Mouse (Mus musculus): ENCODE results near the gene Samd15.
"Not testable (repeated sequence)": the region's sequence is repeated elsewhere in the genome, so short reads cannot be mapped to it uniquely, and the experiment has no call there.

Gene Samd15

GRCm38 (mm10) chr12:87199206-87199972 is at the start of gene Samd15:
Gene Samd15, plus strand, starts transcription at chr12:87199723.
- peaks cover 4% of the 10 kb centered on the region; the same call in 1 of the 2 replicates for H3K27me3 ChIP-seq (ENCODE audit: insufficient read depth, low read length)
- H3K4me1 ChIP-seq (replicated peaks; ENCODE audit: low read depth, low read length), result peaks cover 25% of the 10 kb centered on the region

GRCm38 (mm10) chr12:87154448-87154847 is 45.1 kb upstream of the Samd15 start:
- peaks cover 14% of the 10 kb centered on the region for H3K4me1 ChIP-seq (replicated peaks; ENCODE audit: low read depth, low read length)
- not testable (repeated sequence) for H3K4me3 ChIP-seq (replicated peaks; ENCODE audit: low read length); H3K27me3 ChIP-seq (ENCODE audit: insufficient read depth, low read length)
- H3K36me3 ChIP-seq (ENCODE audit: insufficient read depth, low read length), result peaks cover 11% of the 10 kb centered on the region
- peaks cover 65% of the 10 kb centered on the region for H3K9me3 ChIP-seq (ENCODE audit: low read length)

More at GRCm38 (mm10) chr12:87199206-87199972, at the start of gene Samd15:
- Histone ChIP-seq H3K4me3 (replicated peaks; ENCODE audit: low read length) (peak within 1 kb of the TSS; percentile 93), H3K36me3 (ENCODE audit: insufficient read depth, low read length) (no peaks in the 10 kb centered on the region), H3K9me3 (ENCODE audit: low read length) (no peaks in the 10 kb centered on the region)
- TF ChIP-seq POU5F1 (IDR thresholded peaks at IDR 0.05; ENCODE audit: borderline replicate concordance, low read length), result no peak
- TF ChIP-seq CTCF (conservative IDR thresholded peaks at IDR 0.05; ENCODE audit: low read length), result no peak
- TF ChIP-seq NANOG (IDR thresholded peaks at IDR 0.05; ENCODE audit: borderline replicate concordance, low read length), result no peak

GRCm38 (mm10) chr12:87157361-87157760 is 42.2 kb upstream of the Samd15 start:
- peaks cover 22% of the 10 kb centered on the region for H3K36me3 ChIP-seq (ENCODE audit: insufficient read depth, low read length)
- 0 out of 2 replicates have a peak overlapping the region, but pooled peaks have one; percentile 17 for H3K4me3 ChIP-seq (replicated peaks; ENCODE audit: low read length)
- H3K9me3 ChIP-seq (ENCODE audit: low read length), result peaks cover 36% of the 10 kb centered on the region
- no peaks in the 10 kb centered on the region for H3K27me3 ChIP-seq (ENCODE audit: insufficient read depth, low read length)
- no peak for TF ChIP-seq CTCF (conservative IDR thresholded peaks at IDR 0.05; ENCODE audit: low read length)
- no peak for TF ChIP-seq POU5F1 (IDR thresholded peaks at IDR 0.05; ENCODE audit: borderline replicate concordance, low read length)
- no peak for TF ChIP-seq NANOG (IDR thresholded peaks at IDR 0.05; ENCODE audit: borderline replicate concordance, low read length)
- peaks cover 14% of the 10 kb centered on the region for H3K4me1 ChIP-seq (replicated peaks; ENCODE audit: low read depth, low read length)

- TF ChIP-seq CTCF (conservative IDR thresholded peaks at IDR 0.05; ENCODE audit: low read length), result no peak
- no peak for TF ChIP-seq POU5F1 (IDR thresholded peaks at IDR 0.05; ENCODE audit: borderline replicate concordance, low read length)
- TF ChIP-seq NANOG (IDR thresholded peaks at IDR 0.05; ENCODE audit: borderline replicate concordance, low read length), result no peak
These were observed 41.4 kb upstream of the Samd15 start for GRCm38 (mm10) chr12:87158099-87158498.

GRCm38 (mm10) chr12:87160310-87160709 is 39.2 kb upstream of the Samd15 start:
- Histone ChIP-seq H3K27me3 (ENCODE audit: insufficient read depth, low read length) (no peaks in the 10 kb centered on the region), H3K4me1 (replicated peaks; ENCODE audit: low read depth, low read length) (peaks cover 14% of the 10 kb centered on the region), H3K4me3 (replicated peaks; ENCODE audit: low read length) (no peak overlapping the region), H3K9me3 (ENCODE audit: low read length) (peaks cover 6% of the 10 kb centered on the region), H3K36me3 (ENCODE audit: insufficient read depth, low read length) (peaks cover 44% of the 10 kb centered on the region)
- TF ChIP-seq NANOG (IDR thresholded peaks at IDR 0.05; ENCODE audit: borderline replicate concordance, low read length) (no peak), CTCF (conservative IDR thresholded peaks at IDR 0.05; ENCODE audit: low read length) (no peak), POU5F1 (IDR thresholded peaks at IDR 0.05; ENCODE audit: borderline replicate concordance, low read length) (no peak)

More at GRCm38 (mm10) chr12:87158099-87158498, 41.4 kb upstream of the Samd15 start:
- Histone ChIP-seq H3K36me3 (ENCODE audit: insufficient read depth, low read length) (peaks cover 30% of the 10 kb centered on the region), H3K9me3 (ENCODE audit: low read length) (peaks cover 28% of the 10 kb centered on the region), H3K27me3 (ENCODE audit: insufficient read depth, low read length) (no peaks in the 10 kb centered on the region), H3K4me1 (replicated peaks; ENCODE audit: low read depth, low read length) (peaks cover 14% of the 10 kb centered on the region), H3K4me3 (replicated peaks; ENCODE audit: low read length) (no peak overlapping the region)

- no peaks in the 10 kb centered on the region for H3K27me3 ChIP-seq (ENCODE audit: insufficient read depth, low read length)
- H3K9me3 ChIP-seq (ENCODE audit: low read length), result peaks cover 1% of the 10 kb centered on the region
- peaks cover 44% of the 10 kb centered on the region for H3K36me3 ChIP-seq (ENCODE audit: insufficient read depth, low read length)
- H3K4me1 ChIP-seq (replicated peaks; ENCODE audit: low read depth, low read length), result peaks cover 14% of the 10 kb centered on the region
- TF ChIP-seq NANOG (IDR thresholded peaks at IDR 0.05; ENCODE audit: borderline replicate concordance, low read length) (no peak), CTCF (conservative IDR thresholded peaks at IDR 0.05; ENCODE audit: low read length) (no peak), POU5F1 (IDR thresholded peaks at IDR 0.05; ENCODE audit: borderline replicate concordance, low read length) (no peak)
- H3K4me3 ChIP-seq (replicated peaks; ENCODE audit: low read length), result no peak overlapping the region
These were observed 38.7 kb upstream of the Samd15 start for GRCm38 (mm10) chr12:87160815-87161214.

GRCm38 (mm10) chr12:87175194-87175946 is 24.2 kb upstream of the Samd15 start:
- no peak for TF ChIP-seq NANOG (IDR thresholded peaks at IDR 0.05; ENCODE audit: borderline replicate concordance, low read length)
- no peak for TF ChIP-seq CTCF (conservative IDR thresholded peaks at IDR 0.05; ENCODE audit: low read length)
- no peak for TF ChIP-seq POU5F1 (IDR thresholded peaks at IDR 0.05; ENCODE audit: borderline replicate concordance, low read length)
- Histone ChIP-seq H3K27me3 (ENCODE audit: insufficient read depth, low read length) (no peaks in the 10 kb centered on the region), H3K9me3 (ENCODE audit: low read length) (no peaks in the 10 kb centered on the region), H3K4me3 (replicated peaks; ENCODE audit: low read length) (no peak overlapping the region), H3K4me1 (replicated peaks; ENCODE audit: low read depth, low read length) (peaks cover 3% of the 10 kb centered on the region; the same call in 1 of the 2 replicates), H3K36me3 (ENCODE audit: insufficient read depth, low read length) (peaks cover 82% of the 10 kb centered on the region)

GRCm38 (mm10) chr12:87177631-87178030 is 21.9 kb upstream of the Samd15 start:
- peaks cover 3% of the 10 kb centered on the region; the same call in 1 of the 2 replicates for H3K4me1 ChIP-seq (replicated peaks; ENCODE audit: low read depth, low read length)
- TF ChIP-seq NANOG (IDR thresholded peaks at IDR 0.05; ENCODE audit: borderline replicate concordance, low read length), result no peak
- no peak for TF ChIP-seq POU5F1 (IDR thresholded peaks at IDR 0.05; ENCODE audit: borderline replicate concordance, low read length)
- no peak for TF ChIP-seq CTCF (conservative IDR thresholded peaks at IDR 0.05; ENCODE audit: low read length)
- peaks cover 65% of the 10 kb centered on the region for H3K36me3 ChIP-seq (ENCODE audit: insufficient read depth, low read length)
- no peak overlapping the region for H3K4me3 ChIP-seq (replicated peaks; ENCODE audit: low read length)
- no peaks in the 10 kb centered on the region for H3K27me3 ChIP-seq (ENCODE audit: insufficient read depth, low read length)
- no peaks in the 10 kb centered on the region for H3K9me3 ChIP-seq (ENCODE audit: low read length)
